Mouse (Mus musculus) limb, embryonic 13.5 days (tissue): ENCODE data around the gene Rxfp4. TPM values are rescaled to one million over a fixed set of nuclear protein-coding genes. Genes with fewer than 3 reads are reported as not detected.

ENCODE experiments used
- polyA plus RNA-seq: library from polyadenylated mRNA; unstranded; fragments of >200 nt; fragmentation: Nextera tagmentation; extraction: Ambion mirVana; gene quantifications from 2 replicates; pipeline ENCODE4 v1.2.1, GENCODE M21; 2015

Gene Rxfp4
- polyA plus RNA-seq, 1 experiment from 2014 or later: not detected

Other genes starting within 250 kb of the Rxfp4 start
- 125 and 127 TPM in 2 replicates for gene Pmf1, start 242.8 kb downstream of the Rxfp4 start, polyA plus RNA-seq
- 17.3 and 18.3 TPM in 2 replicates for gene Slc25a44, start 228.0 kb downstream of the Rxfp4 start, polyA plus RNA-seq
- 7.9 and 9.9 TPM in 2 replicates for gene Sema4a, start 192.0 kb downstream of the Rxfp4 start, polyA plus RNA-seq
- gene Lmna, start 143.2 kb downstream of the Rxfp4 start, polyA plus RNA-seq: 174 and 183 TPM in 2 replicates
- gene Mex3a, start 120.7 kb downstream of the Rxfp4 start, polyA plus RNA-seq: 32.9 and 33.9 TPM in 2 replicates
- 7.7 and 9.3 TPM in 2 replicates for gene Rab25, start 104.8 kb downstream of the Rxfp4 start, polyA plus RNA-seq
- gene Lamtor2, start 100.1 kb downstream of the Rxfp4 start, polyA plus RNA-seq: 147 and 154 TPM in 2 replicates
- 46.6 and 48.2 TPM in 2 replicates for gene Ubqln4, start 99.4 kb downstream of the Rxfp4 start, polyA plus RNA-seq
- gene Ssr2, start 77.3 kb downstream of the Rxfp4 start, polyA plus RNA-seq: 294 and 306 TPM in 2 replicates
- gene Arhgef2, start 47.2 kb downstream of the Rxfp4 start, polyA plus RNA-seq: 105 and 107 TPM in 2 replicates
- gene Khdc4, start 32.7 kb upstream of the Rxfp4 start, polyA plus RNA-seq: 106 TPM in 2 replicates
- gene Rit1, start 63.7 kb upstream of the Rxfp4 start, polyA plus RNA-seq: 50.1 and 51.1 TPM in 2 replicates
- 24.0 and 27.0 TPM in 2 replicates for gene Syt11, start 122.0 kb upstream of the Rxfp4 start, polyA plus RNA-seq
- gene Gon4l, start 182.1 kb upstream of the Rxfp4 start, polyA plus RNA-seq: 12.2 and 14.0 TPM in 2 replicates